Mouse (Mus musculus) liver, embryonic 14.5 days (tissue): ENCODE data around the gene 1190007I07Rik. TPM values are rescaled to one million over a fixed set of nuclear protein-coding genes. Genes with fewer than 3 reads are reported as not detected.

Source experiments
- ATAC-seq: fragments of 200-750 bp; cut with Nextera tagmentation; 2 replicates; pipeline ENCODE4 v1.8.0; 2017; ENCODE audit warnings: moderate number of reproducible peaks, mild to moderate bottlenecking, moderate library complexity; ENCODE audit not compliant: insufficient read depth
- DNase-seq, 3 experiments: peaks; one replicate each; pipeline ENCODE4 v3.0.0-alpha.2; 2012 to 2013; ENCODE audit warnings: low read depth in 3 of 3, low spot score in 3 of 3
- H3K27ac ChIP-seq: fragments of 300-500 bp; sonication (generic); 2 replicates; pipeline ENCODE4 v1.5.1; 2014; ENCODE audit warnings: moderate library complexity, mild to moderate bottlenecking, control low read depth, inconsistent platforms
- H3K27me3 ChIP-seq: fragments of 300-500 bp; sonication (generic); 2 replicates; pipeline ENCODE4 v1.6.1; 2014; ENCODE audit warnings: mild to moderate bottlenecking, low read length, moderate library complexity; ENCODE audit not compliant: control insufficient read depth, insufficient read depth
- H3K36me3 ChIP-seq: fragments of 300-500 bp; sonication (generic); replicated peaks from 2 replicates; pipeline ENCODE4 v1.6.1; 2014; ENCODE audit warnings: low read depth; ENCODE audit not compliant: control insufficient read depth, insufficient read depth
- H3K4me1 ChIP-seq, 2 experiments: fragments of 200-500 bp in 1 of 2; fragments of 300-500 bp in 1 of 2; sonication (generic) in 1 of 2; replicated peaks; 2 replicates each; pipeline ENCODE4 v1.6.1; 2012 to 2014; ENCODE audit warnings: antibody characterized with exemption in 1 of 2, inconsistent platforms in 1 of 2, low read length in 1 of 2; ENCODE audit not compliant: control insufficient read depth in 2 of 2, insufficient read depth in 2 of 2
- H3K4me2 ChIP-seq: fragments of 300-500 bp; sonication (generic); 2 replicates; pipeline ENCODE4 v1.6.1; 2014; ENCODE audit warnings: low read depth, mild to moderate bottlenecking, control low read depth, moderate library complexity
- H3K4me3 ChIP-seq, 2 experiments: fragments of 200-500 bp in 1 of 2; fragments of 300-500 bp in 1 of 2; sonication (generic) in 1 of 2; 2 replicates each; pipeline ENCODE4 v1.5.1; 2012 to 2014; ENCODE audit warnings: low read depth in 2 of 2, low read length in 2 of 2, mild to moderate bottlenecking in 2 of 2, control low read depth in 1 of 2, inconsistent platforms in 1 of 2, moderate library complexity in 1 of 2; ENCODE audit not compliant: insufficient read depth in 1 of 2
- H3K9ac ChIP-seq: fragments of 300-500 bp; sonication (generic); replicated peaks from 2 replicates; pipeline ENCODE4 v1.6.1; 2014; ENCODE audit warnings: mild to moderate bottlenecking, control low read depth, moderate library complexity
- H3K9me3 ChIP-seq: fragments of 300-500 bp; sonication (generic); 2 replicates; pipeline ENCODE4 v1.6.1; 2016; ENCODE audit warnings: low read length, mixed read lengths; ENCODE audit not compliant: control insufficient read depth
- CTCF ChIP-seq: IDR thresholded peaks from 2 replicates; pipeline ENCODE4 v1.5.1; 2016; ENCODE audit warnings: antibody characterized with exemption, low read depth, control low read depth
- EP300 ChIP-seq: IDR thresholded peaks from 2 replicates; pipeline ENCODE4 v1.6.1; 2016; ENCODE audit warnings: antibody characterized with exemption, low read depth
- WGBS: fragments of 180-500 bp; shearing (Covaris S2); extraction: QIAGEN DNeasy Blood & Tissue Kit; methylation state at CpG from one replicate; pipeline ENCODE4 v1.1.7; 2014; ENCODE audit not compliant: insufficient replicate concordance; 5-methylcytosine and 5-hydroxymethylcytosine counted together
- polyA plus RNA-seq, 2 experiments: library from polyadenylated mRNA; depleted of rRNA in 1 of 2; stranded (reverse) in 1 of 2; unstranded in 1 of 2; fragments of >200 nt; fragmentation: Nextera tagmentation in 1 of 2; extraction: Ambion mirVana in 1 of 2; gene quantifications; 2 replicates each; pipeline versions ENCODE4 v1.2.1 to v1.2.3; 2012 to 2014

1190007I07Rik gene
- polyA plus RNA-seq (2012; rRNA removed) (24.0 and 25.9 TPM in 2 replicates), polyA plus RNA-seq (2014; fragmentation: Nextera tagmentation; extraction: Ambion mirVana) (34.2 and 35.6 TPM in 2 replicates)

DNA sequence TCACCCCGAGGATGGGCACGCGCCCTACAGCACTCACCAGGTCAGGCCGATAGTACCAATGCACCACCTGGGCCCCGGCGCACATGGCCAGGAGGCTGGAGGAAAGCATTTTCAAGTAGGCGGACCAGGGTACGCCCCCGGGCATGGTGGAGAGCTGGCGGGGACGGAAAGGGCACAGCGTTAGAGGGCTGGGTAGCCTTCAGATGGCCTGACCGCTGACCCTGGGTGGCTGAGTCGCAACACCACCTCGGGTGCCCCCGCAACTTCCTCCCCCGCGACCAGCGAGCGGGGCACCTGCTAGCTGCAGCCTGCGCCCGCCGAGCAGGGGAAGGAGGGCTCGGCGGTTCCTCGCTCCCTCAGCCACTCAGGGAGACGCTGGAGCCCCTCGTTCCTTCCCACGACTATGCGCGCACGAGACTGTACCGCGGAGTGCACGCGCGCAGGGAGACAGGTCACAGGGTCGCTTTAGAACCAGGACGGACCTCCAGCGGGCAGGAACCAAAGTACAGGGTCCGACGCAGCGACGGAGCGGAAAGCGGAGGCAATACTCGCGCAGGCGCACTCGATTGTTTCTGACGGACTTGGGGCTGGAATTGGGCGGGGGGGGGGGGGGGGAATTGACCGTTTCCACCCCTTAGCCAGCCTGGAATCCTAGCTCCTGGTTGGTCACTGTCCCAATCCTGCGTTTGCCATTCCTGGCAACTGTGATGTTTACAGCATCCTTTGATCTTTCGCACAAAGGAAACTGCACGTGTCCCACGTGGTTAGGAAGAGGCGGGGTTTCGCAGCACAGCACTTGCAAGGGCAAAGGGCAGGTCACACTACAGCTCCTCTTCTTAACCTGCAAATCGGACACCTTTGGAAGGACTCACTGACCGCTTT is at the start of gene 1190007I07Rik:
1190007I07Rik (minus strand) TSS at position 558 of the 882 bp plus-strand sequence.
- Histone ChIP-seq H3K36me3 (no peaks in the 10 kb centered on the region), H3K4me1 (peaks cover 0 to 4% of the 10 kb centered on the region in 2 experiments; a peak in 1 of 4 replicates), H3K9ac (peak within 1 kb of the TSS; percentile 69), H3K27me3 (no peaks in the 10 kb centered on the region), H3K4me2 (peak within 1 kb of the TSS; percentile 81), H3K9me3 (no peaks in the 10 kb centered on the region), H3K27ac (peak within 1 kb of the TSS; percentile 17; the same call in 1 of the 2 replicates), H3K4me3 (peak within 1 kb of the TSS; percentile 76 to 85)
- peak; percentile 88 for ATAC-seq
- WGBS, result under 1% methylated on average over 60 of the region's 61 CpGs
- peak; percentile 62 to 77 (median 69) for DNase-seq
- TF ChIP-seq CTCF, result peak; percentile 44; the same call in 1 of the 2 replicates
- no peak for TF ChIP-seq EP300

DNA sequence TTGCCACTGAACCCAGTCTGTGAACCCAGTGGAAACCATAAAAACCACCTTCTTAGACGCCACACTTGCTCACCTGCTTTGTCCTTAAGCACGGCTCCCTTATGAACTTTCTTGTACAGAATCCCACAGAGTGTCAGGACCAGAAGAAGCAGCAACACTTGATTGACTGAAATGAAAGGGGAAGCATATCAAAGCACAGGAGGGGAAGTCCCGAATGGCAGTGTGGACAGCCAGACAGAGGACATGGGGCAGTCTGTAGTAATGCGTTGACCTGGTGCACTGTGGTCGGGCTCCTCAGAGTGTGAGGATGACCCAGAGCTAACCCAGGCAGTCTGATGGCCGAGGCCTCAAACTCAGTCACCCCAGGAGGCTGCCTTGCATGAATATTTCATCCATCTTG is 47.2 kb upstream of the 1190007I07Rik start:
- WGBS, result 34% methylated on average over 6 of the region's 6 CpGs
- no peak for DNase-seq
- no peak overlapping the region for H3K4me2 ChIP-seq
- H3K4me3 ChIP-seq, result no peak overlapping the region
- no peak overlapping the region for H3K27ac ChIP-seq
- peaks cover 0 to 4% of the 10 kb centered on the region in 2 experiments; a peak in 1 of 4 replicates for H3K4me1 ChIP-seq
- no peaks in the 10 kb centered on the region for H3K36me3 ChIP-seq
- ATAC-seq, result no peak
- no peaks in the 10 kb centered on the region for H3K9me3 ChIP-seq
- no peak overlapping the region for H3K9ac ChIP-seq
- TF ChIP-seq EP300 (no peak), CTCF (no peak)
- no peaks in the 10 kb centered on the region for H3K27me3 ChIP-seq

DNA sequence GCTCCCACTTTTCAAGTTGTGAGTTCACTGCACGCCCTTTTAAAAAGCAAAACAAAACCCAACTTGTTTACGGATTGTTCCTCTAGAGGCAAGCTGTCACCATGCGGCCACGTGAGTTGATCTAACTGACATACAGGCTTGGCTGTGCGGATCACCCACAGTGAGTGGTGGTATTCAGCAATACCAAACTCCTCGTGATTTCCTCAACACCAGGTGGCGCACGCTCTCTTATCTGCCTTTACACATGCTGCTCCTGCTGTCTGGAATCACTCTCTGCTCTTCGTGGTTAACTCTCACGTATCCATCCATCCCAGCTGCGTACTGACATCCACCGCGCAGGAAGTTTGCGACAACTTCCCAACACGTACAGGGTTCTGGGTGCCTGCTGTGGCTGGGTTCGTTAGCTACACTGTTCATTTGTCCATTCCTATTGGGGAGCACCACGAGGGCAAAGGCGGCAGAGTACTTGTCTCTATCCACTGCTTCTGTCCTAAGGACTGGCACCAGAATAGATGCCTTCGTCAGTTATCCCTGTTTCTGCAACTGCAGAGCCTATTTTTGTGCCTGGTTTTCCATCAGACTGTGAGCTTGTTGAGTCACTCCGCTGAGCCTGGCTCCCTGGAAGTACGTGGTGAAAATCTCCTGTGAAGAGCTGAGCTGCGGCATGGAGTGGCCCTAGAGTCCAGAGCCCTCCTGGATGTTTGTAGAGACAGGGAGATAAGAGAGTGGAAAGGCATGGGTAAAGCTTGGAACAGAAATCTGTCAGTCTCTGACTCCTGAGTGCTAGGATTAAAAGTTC is 43.6 kb upstream of the 1190007I07Rik start:
- no peak overlapping the region for H3K9ac ChIP-seq
- no peak overlapping the region for H3K27ac ChIP-seq
- H3K9me3 ChIP-seq, result no peaks in the 10 kb centered on the region
- peaks cover 0 to 4% of the 10 kb centered on the region in 2 experiments; a peak in 1 of 4 replicates for H3K4me1 ChIP-seq
- no peaks in the 10 kb centered on the region for H3K36me3 ChIP-seq
- peak; percentile 81 for ATAC-seq
- DNase-seq, result peak; percentile 52 to 60 (median 57)
- no peaks in the 10 kb centered on the region for H3K27me3 ChIP-seq
- peak overlapping the region; percentile 54 for H3K4me2 ChIP-seq
- WGBS, result 15% methylated on average over 22 of the region's 22 CpGs
- H3K4me3 ChIP-seq, result no peak overlapping the region
- TF ChIP-seq EP300, result peak; percentile 31; the same call in 1 of the 2 replicates
- TF ChIP-seq CTCF, result peak; percentile 91

- 57% methylated on average over 3 of the region's 3 CpGs for WGBS
- DNase-seq, result no peak
Observed at GRCm38 (mm10) chr10:82665951-82666350, 42.9 kb upstream of the 1190007I07Rik start.

More at GRCm38 (mm10) chr10:82665951-82666350, 42.9 kb upstream of the 1190007I07Rik start:
- Histone ChIP-seq H3K4me1 (peaks cover 0 to 4% of the 10 kb centered on the region in 2 experiments; a peak in 1 of 4 replicates), H3K27me3 (no peaks in the 10 kb centered on the region), H3K9ac (no peak overlapping the region), H3K36me3 (no peaks in the 10 kb centered on the region), H3K4me3 (no peak overlapping the region), H3K4me2 (no peak overlapping the region; the same call in 1 of the 2 replicates), H3K27ac (no peak overlapping the region), H3K9me3 (no peaks in the 10 kb centered on the region)
- no peak for ATAC-seq
- TF ChIP-seq CTCF (no peak), EP300 (no peak)
